Mouse (Mus musculus): ENCODE measurements around the gene 7420426K07Rik.

DNA sequence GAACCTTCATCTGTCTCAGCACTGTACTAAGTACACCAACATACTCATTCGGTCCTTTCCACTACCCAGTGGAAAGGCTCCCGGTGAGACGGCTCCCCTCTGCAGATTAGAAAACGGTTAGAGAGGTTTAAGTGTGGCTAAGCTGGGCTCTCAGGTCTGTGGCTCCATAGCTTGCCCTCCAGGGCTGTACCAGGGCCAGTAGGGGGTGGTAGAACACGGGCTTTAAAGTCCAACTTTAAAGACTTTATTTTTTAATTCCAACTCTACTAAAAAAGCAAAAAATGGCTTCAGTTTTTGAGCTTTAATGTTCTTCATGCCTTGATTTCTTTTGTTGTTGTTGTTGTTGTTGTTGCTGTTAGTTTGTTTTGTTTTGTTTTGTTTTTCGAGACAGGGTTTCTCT is 21.3 kb downstream of the 7420426K07Rik start:
- 0 out of 2 replicates have a peak, but pooled peaks have one; percentile 4 for TF ChIP-seq CTCF (IDR thresholded peaks at IDR 0.05; ENCODE audit: low read depth)
- no peak for TF ChIP-seq EP300 (optimal IDR thresholded peaks at IDR 0.05)

Measured in stomach, postnatal 0 days (tissue).